Mouse (Mus musculus): ENCODE results near the gene Pkp4. TPM values are rescaled to one million over a fixed set of nuclear protein-coding genes. Genes with fewer than 3 reads are reported as not detected.

The Pkp4 gene
- polyA plus RNA-seq (2015; fragmentation: Nextera tagmentation; extraction: Ambion mirVana) = 28.2 and 29.2 TPM in 2 replicates

DNA sequence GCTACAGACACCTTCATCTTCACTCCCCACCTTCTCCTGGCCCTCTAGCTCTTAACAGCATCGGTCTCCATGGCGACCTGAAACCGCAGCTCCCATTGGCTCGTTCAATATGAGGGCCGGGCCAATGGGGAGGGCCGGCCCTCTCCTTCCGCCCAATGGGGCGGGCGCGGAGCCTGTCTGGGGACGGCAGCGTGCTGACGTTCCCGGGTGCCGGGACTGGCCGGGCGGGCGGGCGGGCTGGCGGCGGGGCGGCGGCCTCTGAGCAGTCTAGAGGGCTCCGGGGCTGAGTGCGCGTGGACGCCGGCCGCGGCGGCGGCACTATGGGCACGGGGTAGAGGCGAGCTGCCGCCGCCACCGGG, at the start of gene Pkp4, which contains the start of gene Ccdc148:
Gene Pkp4 (plus strand): TSS at position 246 of the 359 bp plus-strand sequence.
Gene Ccdc148 (minus strand): TSS at position 79 of the 359 bp plus-strand sequence.
- ATAC-seq (ENCODE audit: low read depth) = peak; percentile 98
- WGBS = 0% methylated on average over 7 of the region's 37 CpGs
- Histone ChIP-seq H3K9ac (ENCODE audit: low read length) (peak within 1 kb of the TSS; percentile 93), H3K36me3 (ENCODE audit: control insufficient read depth, insufficient read depth, low read length) (no peaks in the 10 kb centered on the region), H3K4me2 (ENCODE audit: low read depth, low read length) (peak within 1 kb of the TSS; percentile 73), H3K27me3 (ENCODE audit: control insufficient read depth, insufficient read depth, low read depth, low read length) (no peaks in the 10 kb centered on the region), H3K27ac (ENCODE audit: low read length) (peak within 1 kb of the TSS; percentile 97), H3K9me3 (ENCODE audit: control insufficient read depth, low read length) (no peaks in the 10 kb centered on the region), H3K4me1 (replicated peaks; ENCODE audit: control insufficient read depth, insufficient read depth, low read length) (peaks cover 9% of the 10 kb centered on the region; the same call in 1 of the 2 replicates), H3K4me3 (ENCODE audit: low read length) (peak within 1 kb of the TSS; percentile 98)

DNA sequence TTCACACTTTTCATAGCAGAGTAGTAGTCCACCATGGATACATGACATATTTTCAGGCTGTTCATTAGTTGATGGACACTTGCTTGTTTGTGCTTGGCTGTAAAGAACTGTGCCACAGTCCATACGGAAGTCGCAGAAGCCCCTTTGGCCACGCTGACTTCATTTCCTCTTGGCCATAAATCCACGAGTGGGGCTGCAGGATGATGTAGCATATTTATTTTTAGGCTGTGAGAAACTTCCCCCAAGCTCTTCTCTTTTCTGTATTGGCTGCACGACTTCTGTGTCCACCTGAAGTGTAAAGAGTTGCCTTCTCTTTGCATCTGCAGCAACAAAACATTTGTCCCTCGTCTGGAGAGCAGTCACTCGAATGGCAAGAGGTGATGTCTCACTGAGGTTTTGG, 31.6 kb upstream of the Pkp4 start:
- H3K9me3 ChIP-seq (ENCODE audit: control insufficient read depth, low read length) = no peaks in the 10 kb centered on the region
- no peaks in the 10 kb centered on the region for H3K27me3 ChIP-seq (ENCODE audit: control insufficient read depth, insufficient read depth, low read depth, low read length)
- no peak overlapping the region for H3K9ac ChIP-seq (ENCODE audit: low read length)
- H3K4me1 ChIP-seq (replicated peaks; ENCODE audit: control insufficient read depth, insufficient read depth, low read length) = no peaks in the 10 kb centered on the region
- no peak overlapping the region for H3K4me2 ChIP-seq (ENCODE audit: low read depth, low read length)
- H3K4me3 ChIP-seq (ENCODE audit: low read length) = no peak overlapping the region
- H3K36me3 ChIP-seq (ENCODE audit: control insufficient read depth, insufficient read depth, low read length) = no peaks in the 10 kb centered on the region
- no peak overlapping the region for H3K27ac ChIP-seq (ENCODE audit: low read length)
- ATAC-seq (ENCODE audit: low read depth) = no peak
- 65% methylated on average over 7 of the region's 7 CpGs for WGBS

DNA sequence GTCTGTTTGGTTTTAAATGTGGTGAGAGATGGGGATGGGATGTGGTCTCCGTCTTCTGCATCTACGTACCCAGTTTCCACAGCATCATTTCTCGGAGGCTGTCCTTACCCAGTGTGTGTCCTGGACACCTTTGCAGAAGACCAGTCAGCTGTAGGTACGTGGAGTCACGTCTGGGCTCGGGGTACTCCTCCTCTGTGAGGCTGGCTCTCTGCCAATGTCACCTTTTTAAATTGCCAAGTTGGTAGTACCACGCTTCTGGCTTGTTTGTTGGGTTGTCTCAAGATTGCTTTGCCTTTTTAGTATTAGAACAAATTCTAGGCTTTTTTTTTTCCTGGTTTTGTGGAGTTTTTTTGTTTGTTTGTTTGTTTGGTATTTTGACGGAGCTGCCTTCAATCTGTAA, 30.8 kb upstream of the Pkp4 start:
- Histone ChIP-seq H3K4me3 (ENCODE audit: low read length) (no peak overlapping the region), H3K36me3 (ENCODE audit: control insufficient read depth, insufficient read depth, low read length) (no peaks in the 10 kb centered on the region), H3K4me1 (replicated peaks; ENCODE audit: control insufficient read depth, insufficient read depth, low read length) (no peaks in the 10 kb centered on the region), H3K9me3 (ENCODE audit: control insufficient read depth, low read length) (no peaks in the 10 kb centered on the region), H3K27ac (ENCODE audit: low read length) (no peak overlapping the region), H3K4me2 (ENCODE audit: low read depth, low read length) (no peak overlapping the region), H3K9ac (ENCODE audit: low read length) (no peak overlapping the region), H3K27me3 (ENCODE audit: control insufficient read depth, insufficient read depth, low read depth, low read length) (no peaks in the 10 kb centered on the region)
- WGBS = 61% methylated on average over 8 of the region's 8 CpGs
- ATAC-seq (ENCODE audit: low read depth) = no peak

DNA sequence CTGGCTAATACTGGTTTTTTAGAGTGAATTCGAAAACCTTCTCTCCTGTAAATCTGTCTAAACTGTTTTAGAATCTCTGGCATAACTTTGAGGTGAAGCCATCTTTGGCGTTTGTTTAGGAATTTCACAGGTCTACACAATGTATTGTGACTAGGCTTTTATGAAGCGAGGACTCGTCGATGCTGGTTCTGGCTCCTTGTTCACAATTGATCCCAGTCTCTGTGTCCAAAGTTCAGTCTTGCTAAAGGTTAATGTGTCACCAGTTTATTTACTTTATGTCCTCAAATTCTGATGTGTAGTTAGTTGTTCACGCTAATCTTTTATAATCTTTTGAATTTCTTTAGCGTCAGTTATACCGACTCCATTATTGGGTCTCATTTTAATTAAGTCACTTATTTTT, 29.6 kb upstream of the Pkp4 start:
- Histone ChIP-seq H3K27me3 (ENCODE audit: control insufficient read depth, insufficient read depth, low read depth, low read length) (no peaks in the 10 kb centered on the region), H3K36me3 (ENCODE audit: control insufficient read depth, insufficient read depth, low read length) (no peaks in the 10 kb centered on the region), H3K4me3 (ENCODE audit: low read length) (no peak overlapping the region), H3K9me3 (ENCODE audit: control insufficient read depth, low read length) (no peaks in the 10 kb centered on the region), H3K4me2 (ENCODE audit: low read depth, low read length) (no peak overlapping the region), H3K9ac (ENCODE audit: low read length) (no peak overlapping the region), H3K4me1 (replicated peaks; ENCODE audit: control insufficient read depth, insufficient read depth, low read length) (no peaks in the 10 kb centered on the region), H3K27ac (ENCODE audit: low read length) (no peak overlapping the region)
- WGBS = 86% methylated on average over 8 of the region's 8 CpGs
- ATAC-seq (ENCODE audit: low read depth) = no peak

DNA sequence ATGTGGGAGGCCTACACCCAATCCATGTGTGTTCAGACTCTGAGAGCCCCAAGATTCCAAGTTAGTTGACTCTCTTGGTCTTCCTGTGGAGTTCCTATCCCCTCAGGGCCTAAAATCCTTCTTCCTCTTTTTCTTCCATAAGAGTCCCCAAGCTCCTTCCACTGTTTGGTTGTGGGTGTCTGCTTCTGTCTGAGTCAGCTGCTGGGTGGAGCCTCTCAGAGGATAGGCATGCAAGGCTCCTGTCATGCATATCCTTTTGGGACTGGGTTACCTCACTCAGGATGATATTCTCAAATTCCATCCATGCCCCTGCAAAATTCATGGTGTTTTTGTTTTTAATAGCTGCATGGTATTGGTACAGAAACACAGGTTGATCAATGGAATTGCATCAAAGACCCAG, 5.2 kb upstream of the Pkp4 start:
- H3K27ac ChIP-seq (ENCODE audit: low read length) = no peak overlapping the region
- H3K9ac ChIP-seq (ENCODE audit: low read length) = no peak overlapping the region
- H3K36me3 ChIP-seq (ENCODE audit: control insufficient read depth, insufficient read depth, low read length) = no peaks in the 10 kb centered on the region
- no peaks in the 10 kb centered on the region for H3K27me3 ChIP-seq (ENCODE audit: control insufficient read depth, insufficient read depth, low read depth, low read length)
- no peak overlapping the region for H3K4me2 ChIP-seq (ENCODE audit: low read depth, low read length)
- H3K4me3 ChIP-seq (ENCODE audit: low read length) = no peak overlapping the region
- ATAC-seq (ENCODE audit: low read depth) = no peak
- no peaks in the 10 kb centered on the region for H3K9me3 ChIP-seq (ENCODE audit: control insufficient read depth, low read length)
- peaks cover 4% of the 10 kb centered on the region; the same call in 1 of the 2 replicates for H3K4me1 ChIP-seq (replicated peaks; ENCODE audit: control insufficient read depth, insufficient read depth, low read length)

DNA sequence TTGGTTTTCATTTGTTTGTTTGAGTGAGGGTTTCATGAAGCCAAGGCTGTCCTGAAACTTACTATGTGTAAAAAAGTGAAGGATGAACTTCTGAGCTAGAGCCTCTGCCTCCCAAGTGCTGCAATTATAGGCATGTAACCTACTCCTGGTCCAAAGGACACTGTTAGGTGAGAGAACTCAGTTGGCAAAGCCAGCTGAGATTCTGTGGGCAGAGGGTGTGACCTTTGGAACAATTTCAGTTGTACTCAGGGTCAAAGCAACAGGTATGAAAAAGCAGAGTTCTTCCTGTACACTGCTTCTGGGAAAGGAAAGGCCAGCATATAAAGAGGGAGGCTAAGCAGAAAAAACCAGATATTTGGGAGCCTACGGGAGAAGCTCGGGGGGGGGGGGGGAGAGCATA, 2.5 kb upstream of the Pkp4 start:
- H3K4me1 ChIP-seq (replicated peaks; ENCODE audit: control insufficient read depth, insufficient read depth, low read length) = peaks cover 6% of the 10 kb centered on the region; the same call in 1 of the 2 replicates
- 71% methylated on average over 2 of the region's 2 CpGs for WGBS
- no peak for ATAC-seq (ENCODE audit: low read depth)

DNA sequence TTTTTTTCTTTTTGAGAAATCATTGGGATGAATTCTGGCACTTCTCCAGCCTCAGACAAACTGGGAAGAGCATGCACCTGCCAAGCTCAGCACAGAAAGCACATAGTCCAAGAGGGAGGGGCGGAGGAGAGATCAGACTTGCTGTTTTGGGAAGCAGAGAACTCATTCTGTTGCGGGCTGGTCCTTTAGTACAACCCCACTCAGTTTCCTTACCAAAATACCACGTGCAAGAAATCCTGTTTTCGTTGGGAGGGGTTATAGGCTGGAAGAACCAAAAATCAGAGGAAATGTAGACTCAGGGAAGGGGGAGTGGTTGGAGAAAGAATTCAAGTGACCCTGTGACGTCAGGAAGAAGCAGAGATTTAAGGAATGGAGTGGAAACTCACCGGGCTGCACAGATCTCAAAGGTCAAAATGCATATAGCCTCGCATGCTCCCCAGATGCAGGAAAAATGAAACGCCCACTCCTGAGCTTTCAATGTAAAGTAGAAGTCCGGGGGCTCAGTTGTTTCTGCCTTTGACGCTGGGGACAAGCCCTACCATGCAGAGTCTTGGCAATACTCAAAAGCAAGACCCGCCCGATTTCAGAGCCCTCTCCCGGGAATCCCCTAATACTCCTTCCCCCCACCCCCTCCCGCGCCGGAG, 567 bp upstream of the Pkp4 start:
- no peaks in the 10 kb centered on the region for H3K9me3 ChIP-seq (ENCODE audit: control insufficient read depth, low read length)
- peak overlapping the region; percentile 30; the same call in 1 of the 2 replicates for H3K9ac ChIP-seq (ENCODE audit: low read length)
- H3K27me3 ChIP-seq (ENCODE audit: control insufficient read depth, insufficient read depth, low read depth, low read length) = no peaks in the 10 kb centered on the region
- H3K4me3 ChIP-seq (ENCODE audit: low read length) = peak overlapping the region; percentile 98
- no peaks in the 10 kb centered on the region for H3K36me3 ChIP-seq (ENCODE audit: control insufficient read depth, insufficient read depth, low read length)
- peak overlapping the region; percentile 29; the same call in 1 of the 2 replicates for H3K27ac ChIP-seq (ENCODE audit: low read length)
- peak; percentile 11 for ATAC-seq (ENCODE audit: low read depth)
- peaks cover 9% of the 10 kb centered on the region; the same call in 1 of the 2 replicates for H3K4me1 ChIP-seq (replicated peaks; ENCODE audit: control insufficient read depth, insufficient read depth, low read length)
- H3K4me2 ChIP-seq (ENCODE audit: low read depth, low read length) = peak overlapping the region; percentile 70
- WGBS = under 1% methylated on average over 16 of the region's 16 CpGs

More for the DNA sequence above, 2.5 kb upstream of the Pkp4 start:
- Histone ChIP-seq H3K4me3 (ENCODE audit: low read length) (no peak overlapping the region), H3K4me2 (ENCODE audit: low read depth, low read length) (no peak overlapping the region), H3K27ac (ENCODE audit: low read length) (no peak overlapping the region), H3K36me3 (ENCODE audit: control insufficient read depth, insufficient read depth, low read length) (no peaks in the 10 kb centered on the region), H3K9ac (ENCODE audit: low read length) (no peak overlapping the region), H3K9me3 (ENCODE audit: control insufficient read depth, low read length) (no peaks in the 10 kb centered on the region), H3K27me3 (ENCODE audit: control insufficient read depth, insufficient read depth, low read depth, low read length) (no peaks in the 10 kb centered on the region)

DNA sequence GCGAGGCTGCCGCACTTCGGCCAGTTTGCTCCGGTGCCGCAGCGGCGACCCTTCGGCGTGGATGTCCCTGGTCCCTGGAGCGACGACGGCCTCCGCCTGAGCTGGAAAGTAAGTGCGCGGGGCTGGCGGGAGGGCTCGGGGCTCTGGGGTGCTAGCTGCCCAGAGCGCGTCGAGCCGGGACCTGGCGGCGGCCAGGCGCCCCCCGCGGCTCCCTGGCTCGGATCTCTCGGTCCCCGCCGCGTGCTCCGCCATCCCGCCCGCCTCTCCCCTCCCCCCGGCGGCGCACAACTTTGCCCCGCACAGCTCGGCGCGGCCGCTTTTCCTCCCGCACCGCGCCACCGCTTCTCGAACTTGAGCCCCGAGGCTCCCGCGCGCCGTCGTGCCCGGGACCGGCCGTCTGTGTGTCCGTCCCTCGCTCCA, 381 bp downstream of the Pkp4 start:
- peak overlapping the region; percentile 97 for H3K27ac ChIP-seq (ENCODE audit: low read length)
- no peaks in the 10 kb centered on the region for H3K9me3 ChIP-seq (ENCODE audit: control insufficient read depth, low read length)
- H3K4me3 ChIP-seq (ENCODE audit: low read length) = peak overlapping the region; percentile 98
- peak; percentile 60 for ATAC-seq (ENCODE audit: low read depth)
- WGBS = 0% methylated on average over 20 of the region's 58 CpGs
- H3K36me3 ChIP-seq (ENCODE audit: control insufficient read depth, insufficient read depth, low read length) = no peaks in the 10 kb centered on the region
- peak overlapping the region; percentile 93 for H3K9ac ChIP-seq (ENCODE audit: low read length)
- H3K4me2 ChIP-seq (ENCODE audit: low read depth, low read length) = peak overlapping the region; percentile 73
- H3K27me3 ChIP-seq (ENCODE audit: control insufficient read depth, insufficient read depth, low read depth, low read length) = no peaks in the 10 kb centered on the region
- H3K4me1 ChIP-seq (replicated peaks; ENCODE audit: control insufficient read depth, insufficient read depth, low read length) = peaks cover 9% of the 10 kb centered on the region; the same call in 1 of the 2 replicates

DNA sequence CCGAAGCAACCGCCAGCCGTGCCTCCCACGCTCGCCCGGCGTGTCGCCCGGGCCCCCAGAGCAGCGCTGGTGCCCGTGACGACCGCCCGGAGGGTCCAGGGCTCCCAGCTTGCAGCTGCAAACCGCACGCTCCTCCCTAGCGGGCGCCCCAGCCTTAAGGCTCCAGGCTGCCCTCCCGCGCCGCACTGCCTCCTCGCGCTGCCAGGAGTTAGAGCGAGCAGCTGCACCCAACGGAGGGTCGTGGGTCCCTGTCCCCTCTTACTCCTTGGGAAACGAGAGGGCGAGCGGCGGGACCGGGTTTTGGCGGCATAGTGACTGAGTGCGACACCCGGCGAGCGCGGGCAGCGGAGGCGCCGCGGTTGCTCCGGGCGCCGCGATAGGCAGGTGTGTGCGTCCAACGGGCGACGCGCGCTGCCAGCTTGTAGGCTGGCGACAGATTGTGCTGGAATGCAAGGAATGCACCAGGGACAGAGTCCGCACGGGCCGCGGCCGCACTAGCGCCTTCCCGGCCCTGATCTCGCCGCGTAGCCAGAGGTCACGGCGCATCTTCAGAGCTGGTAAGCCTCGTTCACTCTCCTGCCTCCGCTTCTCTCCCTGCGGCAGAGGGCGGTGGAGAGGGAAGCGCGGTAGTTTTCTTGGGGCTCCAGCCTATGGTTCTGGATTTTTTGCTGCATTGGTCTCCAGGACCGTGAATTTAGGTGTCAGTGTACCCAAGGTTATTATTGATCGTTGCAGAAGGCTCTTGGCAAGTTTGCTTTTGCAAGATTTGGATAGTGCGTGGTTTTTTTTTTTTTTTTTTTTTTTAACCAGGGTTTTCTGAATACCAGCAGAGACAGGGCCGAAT, 1.0 kb downstream of the Pkp4 start:
- Histone ChIP-seq H3K4me1 (replicated peaks; ENCODE audit: control insufficient read depth, insufficient read depth, low read length) (peaks cover 12% of the 10 kb centered on the region; the same call in 1 of the 2 replicates), H3K27ac (ENCODE audit: low read length) (peak overlapping the region; percentile 97), H3K4me3 (ENCODE audit: low read length) (peak overlapping the region; percentile 98), H3K36me3 (ENCODE audit: control insufficient read depth, insufficient read depth, low read length) (no peaks in the 10 kb centered on the region), H3K9me3 (ENCODE audit: control insufficient read depth, low read length) (no peaks in the 10 kb centered on the region), H3K27me3 (ENCODE audit: control insufficient read depth, insufficient read depth, low read depth, low read length) (no peaks in the 10 kb centered on the region), H3K4me2 (ENCODE audit: low read depth, low read length) (peak overlapping the region; percentile 73), H3K9ac (ENCODE audit: low read length) (peak overlapping the region; percentile 93)
- under 1% methylated on average over 73 of the region's 74 CpGs for WGBS
- peak; percentile 74 for ATAC-seq (ENCODE audit: low read depth)

Data from lung, embryonic 16.5 days (tissue).